In the genomic region with DNA sequence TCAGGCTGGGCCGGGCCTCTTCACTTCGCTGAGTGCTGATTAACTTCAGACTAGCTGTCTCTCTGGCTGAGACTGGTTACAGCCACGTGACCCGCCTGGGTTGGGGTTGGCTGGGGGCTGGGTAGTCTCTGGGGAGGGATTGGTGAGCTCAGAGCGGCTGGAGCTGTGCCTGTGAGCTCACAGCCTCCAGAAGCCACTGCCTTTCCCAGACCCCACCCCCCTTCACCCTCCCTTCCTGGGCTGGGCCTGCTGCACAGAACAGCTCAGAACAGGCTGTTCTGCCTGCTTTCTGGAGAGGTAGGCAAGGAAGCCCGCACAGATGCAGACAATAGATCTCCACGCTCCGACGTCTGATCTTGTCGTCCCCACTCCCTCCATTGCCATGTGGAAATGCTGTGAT, we compare ENCODE assay signal across 8 mouse cellular contexts. TPM values are rescaled to one million over a fixed set of nuclear protein-coding genes. Genes with fewer than 3 reads are reported as not detected.
DNase-seq lines count a peak whose midpoint lies in the region; ATAC-seq and TF ChIP-seq lines count a peak whose summit lies in the region.

No protein-coding gene starts in this region.

- TF ChIP-seq EP300 in lung, postnatal 0 days (IDR thresholded peaks at IDR 0.05) = peak; percentile 87; the same call in 1 of the 2 replicates

- in situ Hi-C loops in Patski (cut with MboI; ENCODE audit: low pct_unique_long_range_greater_than_20kb) = no loop called here

- peak; percentile 90 for ATAC-seq in Patski
- ATAC-seq in hindbrain, embryonic 12.5 days (ENCODE audit: low FRiP score) = peak; percentile 99
- ATAC-seq in lung, postnatal 0 days = peak; percentile 99

- H3K4me2 ChIP-seq in hindbrain, embryonic 12.5 days (replicated peaks) = peak overlapping the region; percentile 26
- peak overlapping the region; percentile 47 for H3K4me2 ChIP-seq in lung, postnatal 0 days (replicated peaks; ENCODE audit: low read depth, low read length)

- POLR2A ChIA-PET in Patski (lab: Charles Lee) = interaction anchor here (0.8 kb wide), 1 partner anchor 11 kb away, joined by 3 read pairs; no protein-coding TSS in a partner anchor

- H3K27ac ChIP-seq in hindbrain, embryonic 12.5 days = peak overlapping the region; percentile 87
- H3K27ac ChIP-seq in lung, postnatal 0 days (ENCODE audit: low read length) = peak overlapping the region; percentile 71

- H3K9ac ChIP-seq in hindbrain, embryonic 12.5 days = 0 out of 2 replicates have a peak overlapping the region, but pooled peaks have one; percentile 20
- no peak overlapping the region for H3K9ac ChIP-seq in lung, postnatal 0 days (replicated peaks; ENCODE audit: low read depth)

- no peaks in the 10 kb centered on the region for H3K27me3 ChIP-seq in Patski
- no peaks in the 10 kb centered on the region for H3K27me3 ChIP-seq in hindbrain, embryonic 12.5 days
- H3K27me3 ChIP-seq in lung, postnatal 0 days (replicated peaks; ENCODE audit: insufficient read depth, low read length) = no peaks in the 10 kb centered on the region

- DNase-seq in Patski (ENCODE audit: low read depth, low spot score) = peak; percentile 95
- DNase-seq in cerebellum, postnatal 14 days = peak; percentile 75 to 81
- DNase-seq in frontal cortex, postnatal 25 days (ENCODE audit: low spot score in 2 of 2) = peak; percentile 70 to 77
- peak; percentile 63 to 71 for DNase-seq in layer of hippocampus, postnatal 25 days (ENCODE audit: extremely low spot score in 1 of 2, low spot score in 1 of 2)
- DNase-seq in lung, postnatal 0 days (ENCODE audit: low spot score) = peak; percentile 96
- DNase-seq in retina, embryonic 14.5 days (ENCODE audit: low spot score) = peak; percentile 90
- peak; percentile 94 for DNase-seq in urinary bladder, postnatal 14 days (ENCODE audit: low spot score)

- H3K4me3 ChIP-seq in hindbrain, embryonic 12.5 days = peak overlapping the region; percentile 0; the same call in 1 of the 2 replicates
- no peak overlapping the region for H3K4me3 ChIP-seq in lung, postnatal 0 days (ENCODE audit: low read depth, low read length)

- no peaks in the 10 kb centered on the region for H3K36me3 ChIP-seq in hindbrain, embryonic 12.5 days
- peaks cover 8% of the 10 kb centered on the region; the same call in 1 of the 2 replicates for H3K36me3 ChIP-seq in lung, postnatal 0 days (ENCODE audit: insufficient read depth, low read length)

- H3K9me3 ChIP-seq in hindbrain, embryonic 12.5 days (replicated peaks) = no peaks in the 10 kb centered on the region
- no peaks in the 10 kb centered on the region for H3K9me3 ChIP-seq in lung, postnatal 0 days (ENCODE audit: low read length)

- peaks cover 31% of the 10 kb centered on the region for H3K4me1 ChIP-seq in hindbrain, embryonic 12.5 days
- peaks cover 9% of the 10 kb centered on the region; the same call in 1 of the 2 replicates for H3K4me1 ChIP-seq in lung, postnatal 0 days (ENCODE audit: insufficient read depth, low read depth, low read length)

- no peak for TF ChIP-seq CTCF in Patski (IDR thresholded peaks at IDR 0.05)
- no peak for TF ChIP-seq CTCF in lung, postnatal 0 days (IDR thresholded peaks at IDR 0.05)

- WGBS in hindbrain, embryonic 12.5 days = 3% methylated on average over 10 of the region's 10 CpGs
- WGBS in lung, postnatal 0 days = 2% methylated on average over 10 of the region's 10 CpGs

- CTCF ChIA-PET in Patski (lab: Charles Lee) = interaction anchor here (0.8 to 4.0 kb wide), 8 partner anchors 10 to 59 kb away, joined by 3 to 15 read pairs (median 6); a partner anchor contains a TSS

RNA-seq across cellular contexts. Expression of a gene that starts 13.0 kb away (rescaled TPM):
- 66.8 TPM for polyA plus RNA-seq in Patski (2021)
- 27.0 and 29.3 TPM in 2 replicates for polyA plus RNA-seq in hindbrain, embryonic 12.5 days (2016; fragmentation: Nextera tagmentation; extraction: Ambion mirVana)
- 10 to 100 TPM; 15.2 to 22.4 TPM for total RNA-seq in layer of hippocampus, postnatal 25 days (2021)
- polyA plus RNA-seq in lung, postnatal 0 days (2015; fragmentation: Nextera tagmentation; extraction: Ambion mirVana) = 21.4 and 26.5 TPM in 2 replicates

RNA-seq across cellular contexts. Expression of a gene that starts 44.1 kb away (rescaled TPM):
- 0.51 TPM for polyA plus RNA-seq in Patski (2021)
- polyA plus RNA-seq in hindbrain, embryonic 12.5 days (2016; fragmentation: Nextera tagmentation; extraction: Ambion mirVana) = 48.6 and 53.6 TPM in 2 replicates
- total RNA-seq in layer of hippocampus, postnatal 25 days (2021) = 10 to 100 TPM; 15.7 TPM
- polyA plus RNA-seq in lung, postnatal 0 days (2015; fragmentation: Nextera tagmentation; extraction: Ambion mirVana) = 7.3 and 8.6 TPM in 2 replicates
